Mouse (Mus musculus) monocyte, adult 2 months (primary cell): ENCODE measurements around the gene Gm10439.
"Not testable (repeated sequence)": the region's sequence is repeated elsewhere in the genome, so short reads cannot be mapped to it uniquely, and the experiment has no call there.

Experiments used
- DNase-seq, 2 experiments: peaks; one replicate each; pipeline ENCODE4 v3.0.0; 2022; ENCODE audit warnings: low spot score in 2 of 2, low read depth in 1 of 2

The Gm10439 gene

DNA sequence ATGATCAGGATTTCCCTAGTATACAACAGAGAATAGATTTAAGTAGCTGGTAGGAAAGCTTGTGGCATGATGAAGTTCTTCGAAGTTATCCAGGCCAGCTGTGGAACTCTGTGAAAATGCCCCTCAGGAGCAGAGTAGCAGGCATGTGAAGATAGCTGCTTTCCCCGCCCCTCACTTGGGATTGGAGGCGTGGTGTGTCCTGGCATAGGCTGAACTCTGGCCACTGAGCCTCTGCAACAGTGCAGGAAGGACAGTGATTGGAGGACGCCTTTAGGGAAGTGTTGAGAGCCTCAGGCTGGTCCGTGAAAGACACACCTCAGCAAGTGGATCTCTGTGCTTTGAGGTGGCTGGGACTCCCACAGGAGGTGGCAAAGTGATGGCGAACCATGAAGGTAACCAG, at the start of gene Gm10439:
Gm10439 (plus strand) TSS at position 301 of the 400 bp plus-strand sequence.
- DNase-seq: not testable (repeated sequence)
